Mouse (Mus musculus) heart, embryonic 16.5 days (tissue): ENCODE data around the gene Arf1. TPM values are rescaled to one million over a fixed set of nuclear protein-coding genes. Genes with fewer than 3 reads are reported as not detected.

Experiments used
- ATAC-seq: fragments of 200-750 bp; cut with Nextera tagmentation; replicated peaks from 2 replicates; pipeline ENCODE4 v1.8.0; 2017; ENCODE audit warnings: moderate number of reproducible peaks; ENCODE audit not compliant: insufficient read depth, low FRiP score; ENCODE audit errors: extremely low read depth
- H3K27ac ChIP-seq: fragments of 300-500 bp; sonication (generic); 2 replicates; pipeline ENCODE4 v1.5.1; 2014; ENCODE audit warnings: mild to moderate bottlenecking, low read length, control low read depth, moderate library complexity
- H3K27me3 ChIP-seq: fragments of 300-500 bp; sonication (generic); 2 replicates; pipeline ENCODE4 v1.6.1; 2014; ENCODE audit warnings: low read length, mixed read lengths; ENCODE audit not compliant: control insufficient read depth, insufficient read depth
- H3K36me3 ChIP-seq: fragments of 300-500 bp; sonication (generic); 2 replicates; pipeline ENCODE4 v1.6.1; 2014; ENCODE audit not compliant: control insufficient read depth, insufficient read depth
- H3K4me1 ChIP-seq: fragments of 300-500 bp; sonication (generic); 2 replicates; pipeline ENCODE4 v1.6.1; 2014; ENCODE audit warnings: low read length, mixed read lengths; ENCODE audit not compliant: control insufficient read depth, insufficient read depth
- H3K4me2 ChIP-seq: fragments of 300-500 bp; sonication (generic); 2 replicates; pipeline ENCODE4 v1.6.1; 2014; ENCODE audit warnings: low read depth, mild to moderate bottlenecking, control low read depth, low read length
- H3K4me3 ChIP-seq: fragments of 300-500 bp; sonication (generic); 2 replicates; pipeline ENCODE4 v1.5.1; 2014; ENCODE audit warnings: mild to moderate bottlenecking, control low read depth, low read length
- H3K9ac ChIP-seq: fragments of 300-500 bp; sonication (generic); 2 replicates; pipeline ENCODE4 v1.6.1; 2014; ENCODE audit warnings: low read length, control low read depth
- H3K9me3 ChIP-seq: fragments of 300-500 bp; sonication (generic); replicated peaks from 2 replicates; pipeline ENCODE4 v1.6.1; 2016; ENCODE audit warnings: low read length; ENCODE audit not compliant: control insufficient read depth
- WGBS: fragments of 180-500 bp; shearing (Covaris S2); extraction: QIAGEN DNeasy Blood & Tissue Kit; methylation state at CpG from one replicate; pipeline ENCODE4 v1.1.7; 2014; 5-methylcytosine and 5-hydroxymethylcytosine counted together
- polyA plus RNA-seq: library from polyadenylated mRNA; unstranded; fragments of >200 nt; fragmentation: Nextera tagmentation; extraction: Ambion mirVana; gene quantifications from 2 replicates; pipeline ENCODE4 v1.2.1, GENCODE M21; 2015

Arf1 gene
- polyA plus RNA-seq, 1 experiment from 2014 or later: 626 TPM

- Histone ChIP-seq H3K27me3 (no peaks in the 10 kb centered on the region), H3K36me3 (no peaks in the 10 kb centered on the region), H3K4me2 (no peak overlapping the region), H3K27ac (no peak overlapping the region), H3K4me3 (no peak overlapping the region), H3K4me1 (peaks cover 23% of the 10 kb centered on the region), H3K9me3 (no peaks in the 10 kb centered on the region), H3K9ac (no peak overlapping the region)
- WGBS: 13% methylated on average over 7 of the region's 7 CpGs
- ATAC-seq: no peak
Observed at GRCm38 (mm10) chr11:59230144-59230760, 2.2 kb upstream of the Arf1 start.

- Histone ChIP-seq H3K27me3 (no peaks in the 10 kb centered on the region), H3K36me3 (no peaks in the 10 kb centered on the region; the same call in 1 of the 2 replicates), H3K4me1 (peaks cover 49% of the 10 kb centered on the region), H3K4me2 (peak overlapping the region; percentile 72), H3K4me3 (peak overlapping the region; percentile 100), H3K9ac (peak overlapping the region; percentile 100), H3K27ac (peak overlapping the region; percentile 96), H3K9me3 (no peaks in the 10 kb centered on the region)
- WGBS: 1% methylated on average over 51 of the region's 51 CpGs
- ATAC-seq: peak; percentile 76
Observed at GRCm38 (mm10) chr11:59227604-59228121, 407 bp downstream of the Arf1 start.

GRCm38 (mm10) chr11:59226787-59227603 is 1.1 kb downstream of the Arf1 start:
- no peaks in the 10 kb centered on the region for H3K27me3 ChIP-seq
- no peaks in the 10 kb centered on the region for H3K9me3 ChIP-seq
- H3K36me3 ChIP-seq: no peaks in the 10 kb centered on the region; the same call in none of the 2 replicates
- H3K4me3 ChIP-seq: peak overlapping the region; percentile 100
- WGBS: 1% methylated on average over 21 of the region's 21 CpGs
- ATAC-seq: no peak
- H3K4me1 ChIP-seq: peaks cover 53% of the 10 kb centered on the region
- peak overlapping the region; percentile 96 for H3K27ac ChIP-seq
- H3K4me2 ChIP-seq: peak overlapping the region; percentile 72
- peak overlapping the region; percentile 100 for H3K9ac ChIP-seq

GRCm38 (mm10) chr11:59226251-59226650 is 1.8 kb downstream of the Arf1 start:
- H3K27me3 ChIP-seq: no peaks in the 10 kb centered on the region
- peak overlapping the region; percentile 100 for H3K4me3 ChIP-seq
- peak overlapping the region; percentile 100 for H3K9ac ChIP-seq
- peak overlapping the region; percentile 96; the same call in 1 of the 2 replicates for H3K27ac ChIP-seq
- no peak for ATAC-seq
- 31% methylated on average over 3 of the region's 3 CpGs for WGBS
- H3K9me3 ChIP-seq: no peaks in the 10 kb centered on the region
- H3K4me2 ChIP-seq: peak overlapping the region; percentile 72
- peaks cover 61% of the 10 kb centered on the region for H3K4me1 ChIP-seq
- peaks cover 5% of the 10 kb centered on the region for H3K36me3 ChIP-seq

GRCm38 (mm10) chr11:59225167-59225566 is 2.9 kb downstream of the Arf1 start:
- peak overlapping the region; percentile 72 for H3K4me2 ChIP-seq
- ATAC-seq: no peak
- no peaks in the 10 kb centered on the region for H3K27me3 ChIP-seq
- peaks cover 68% of the 10 kb centered on the region for H3K4me1 ChIP-seq
- peak overlapping the region; percentile 28 for H3K9ac ChIP-seq
- H3K4me3 ChIP-seq: peak overlapping the region; percentile 14
- WGBS: 36% methylated on average over 2 of the region's 2 CpGs
- peaks cover 5% of the 10 kb centered on the region for H3K36me3 ChIP-seq
- H3K9me3 ChIP-seq: no peaks in the 10 kb centered on the region
- peak overlapping the region; percentile 17; the same call in 1 of the 2 replicates for H3K27ac ChIP-seq

GRCm38 (mm10) chr11:59224470-59224869 is 3.6 kb downstream of the Arf1 start:
- H3K4me2 ChIP-seq: no peak overlapping the region
- WGBS: 32% methylated on average over 2 of the region's 2 CpGs
- peaks cover 68% of the 10 kb centered on the region for H3K4me1 ChIP-seq

GRCm38 (mm10) chr11:59224025-59224424 is 4.0 kb downstream of the Arf1 start:
- H3K4me1 ChIP-seq: peaks cover 68% of the 10 kb centered on the region
- H3K9me3 ChIP-seq: no peaks in the 10 kb centered on the region
- WGBS: 81% methylated on average over 3 of the region's 3 CpGs
- no peak overlapping the region for H3K4me2 ChIP-seq
- H3K27ac ChIP-seq: no peak overlapping the region
- peaks cover 10% of the 10 kb centered on the region for H3K36me3 ChIP-seq
- no peaks in the 10 kb centered on the region for H3K27me3 ChIP-seq
- no peak overlapping the region for H3K4me3 ChIP-seq
- ATAC-seq: no peak
- no peak overlapping the region for H3K9ac ChIP-seq

More at GRCm38 (mm10) chr11:59224470-59224869, 3.6 kb downstream of the Arf1 start:
- Histone ChIP-seq H3K27me3 (no peaks in the 10 kb centered on the region), H3K36me3 (peaks cover 8% of the 10 kb centered on the region), H3K9me3 (no peaks in the 10 kb centered on the region), H3K27ac (no peak overlapping the region), H3K9ac (no peak overlapping the region), H3K4me3 (no peak overlapping the region)
- ATAC-seq: no peak

GRCm38 (mm10) chr11:59222306-59222705 is 5.8 kb downstream of the Arf1 start:
- H3K36me3 ChIP-seq: peaks cover 10% of the 10 kb centered on the region
- H3K9me3 ChIP-seq: no peaks in the 10 kb centered on the region
- H3K4me1 ChIP-seq: peaks cover 75% of the 10 kb centered on the region
- no peak overlapping the region for H3K27ac ChIP-seq
- no peak overlapping the region for H3K4me2 ChIP-seq
- 74% methylated on average over 4 of the region's 4 CpGs for WGBS
- ATAC-seq: no peak
- no peak overlapping the region for H3K9ac ChIP-seq
- H3K4me3 ChIP-seq: no peak overlapping the region
- H3K27me3 ChIP-seq: no peaks in the 10 kb centered on the region

- H3K4me3 ChIP-seq: no peak overlapping the region
- H3K4me2 ChIP-seq: no peak overlapping the region
- H3K9ac ChIP-seq: no peak overlapping the region
- H3K36me3 ChIP-seq: peaks cover 10% of the 10 kb centered on the region
- H3K27me3 ChIP-seq: no peaks in the 10 kb centered on the region
- H3K27ac ChIP-seq: no peak overlapping the region
- H3K9me3 ChIP-seq: no peaks in the 10 kb centered on the region
- no peak for ATAC-seq
- peaks cover 77% of the 10 kb centered on the region for H3K4me1 ChIP-seq
Observed at GRCm38 (mm10) chr11:59221604-59222003, 6.5 kb downstream of the Arf1 start.
